Mouse (Mus musculus) thymus, postnatal 4 days (tissue): ENCODE results near the gene Ahnak.
A peak's percentile ranks its signal among the peaks of the same experiment; 100 is the strongest.
"Not testable (repeated sequence)": the region's sequence is repeated elsewhere in the genome, so short reads cannot be mapped to it uniquely, and the experiment has no call there.

Experiments
- DNase-seq: peaks from one replicate; pipeline ENCODE4 v3.0.0; 2021

Ahnak gene

GRCm38 (mm10) chr19:9047207-9047945 is 58.3 kb downstream of the Ahnak start:
- DNase-seq, result no peak

GRCm38 (mm10) chr19:9047946-9048387 is 58.9 kb downstream of the Ahnak start:
- no peak for DNase-seq

GRCm38 (mm10) chr19:9048981-9049687 is 60.0 kb downstream of the Ahnak start:
- DNase-seq, result no peak

GRCm38 (mm10) chr19:9050294-9051229 is 61.5 kb downstream of the Ahnak start:
- no peak for DNase-seq

GRCm38 (mm10) chr19:9051985-9052384 is 62.9 kb downstream of the Ahnak start:
- DNase-seq, result not testable (repeated sequence)

- DNase-seq, result no peak
These were observed 63.8 kb downstream of the Ahnak start for GRCm38 (mm10) chr19:9052803-9053431.

GRCm38 (mm10) chr19:9055153-9055552 is 66.1 kb downstream of the Ahnak start:
- peak; percentile 58 for DNase-seq

GRCm38 (mm10) chr19:9055703-9056355 is 66.7 kb downstream of the Ahnak start:
- no peak for DNase-seq

- DNase-seq, result no peak
These were observed 68.6 kb downstream of the Ahnak start for GRCm38 (mm10) chr19:9057679-9058078.

GRCm38 (mm10) chr19:9058331-9058884 is 69.3 kb downstream of the Ahnak start:
- DNase-seq, result no peak

GRCm38 (mm10) chr19:9058944-9059343 is 69.9 kb downstream of the Ahnak start:
- no peak for DNase-seq

- no peak for DNase-seq
These were observed 70.3 kb downstream of the Ahnak start for GRCm38 (mm10) chr19:9059391-9059790.

- DNase-seq, result no peak
These were observed 71.0 kb downstream of the Ahnak start for GRCm38 (mm10) chr19:9060103-9060502.

GRCm38 (mm10) chr19:9061221-9061893 is 72.3 kb downstream of the Ahnak start:
- no peak for DNase-seq

- no peak for DNase-seq
These were observed 73.7 kb downstream of the Ahnak start for GRCm38 (mm10) chr19:9062822-9063221.

GRCm38 (mm10) chr19:9063831-9064230 is 74.7 kb downstream of the Ahnak start:
- DNase-seq, result no peak

GRCm38 (mm10) chr19:9065621-9066561 is 76.8 kb downstream of the Ahnak start:
- DNase-seq, result peak; percentile 50

GRCm38 (mm10) chr19:9067292-9067691 is 78.2 kb downstream of the Ahnak start:
- DNase-seq, result no peak

- DNase-seq, result no peak
These were observed 80.7 kb downstream of the Ahnak start for GRCm38 (mm10) chr19:9069687-9070307.

GRCm38 (mm10) chr19:9070316-9070715 is 81.2 kb downstream of the Ahnak start:
- DNase-seq, result no peak
